Mouse (Mus musculus): ENCODE results near the gene Fras1. TPM values are rescaled to one million over a fixed set of nuclear protein-coding genes. Genes with fewer than 3 reads are reported as not detected.

Fras1 gene
- polyA plus RNA-seq, 1 experiment from 2014 or later: 17.0 TPM

- no peak for ATAC-seq
- Histone ChIP-seq H3K27ac (no peak overlapping the region), H3K27me3 (replicated peaks) (no peaks in the 10 kb centered on the region), H3K9me3 (no peaks in the 10 kb centered on the region), H3K9ac (no peak overlapping the region), H3K4me2 (replicated peaks) (no peak overlapping the region), H3K36me3 (no peaks in the 10 kb centered on the region), H3K4me1 (replicated peaks) (0 out of 2 replicates have a peak, but pooled peaks cover 13% of the 10 kb centered on the region), H3K4me3 (replicated peaks) (no peak overlapping the region)
- 43% methylated on average over 4 of the region's 4 CpGs for WGBS
Measured at GRCm38 (mm10) chr5:96457436-96457958, 83.7 kb downstream of the Fras1 start.

- 52% methylated on average over 4 of the region's 4 CpGs for WGBS
Measured at GRCm38 (mm10) chr5:96459605-96460004, 85.8 kb downstream of the Fras1 start.

GRCm38 (mm10) chr5:96462197-96462596 is 88.4 kb downstream of the Fras1 start:
- peak; percentile 59; the same call in 1 of the 2 replicates for ATAC-seq
- Histone ChIP-seq H3K9ac (no peak overlapping the region), H3K9me3 (no peaks in the 10 kb centered on the region), H3K4me3 (replicated peaks) (no peak overlapping the region), H3K36me3 (no peaks in the 10 kb centered on the region), H3K27me3 (replicated peaks) (no peaks in the 10 kb centered on the region), H3K4me1 (replicated peaks) (0 out of 2 replicates have a peak, but pooled peaks cover 4% of the 10 kb centered on the region), H3K4me2 (replicated peaks) (no peak overlapping the region), H3K27ac (no peak overlapping the region)
- whole genome bisulfite sequencing: 91% methylated on average over 2 of the region's 2 CpGs

More at GRCm38 (mm10) chr5:96459605-96460004, 85.8 kb downstream of the Fras1 start:
- Histone ChIP-seq H3K4me1 (replicated peaks) (0 out of 2 replicates have a peak, but pooled peaks cover 5% of the 10 kb centered on the region), H3K36me3 (no peaks in the 10 kb centered on the region), H3K27me3 (replicated peaks) (no peaks in the 10 kb centered on the region), H3K27ac (no peak overlapping the region), H3K9me3 (no peaks in the 10 kb centered on the region), H3K4me3 (replicated peaks) (no peak overlapping the region), H3K9ac (no peak overlapping the region), H3K4me2 (replicated peaks) (no peak overlapping the region)
- peak; percentile 38; the same call in 1 of the 2 replicates for ATAC-seq

- H3K4me3 ChIP-seq (replicated peaks): no peak overlapping the region
- no peaks in the 10 kb centered on the region for H3K36me3 ChIP-seq
- 0 out of 2 replicates have a peak, but pooled peaks cover 2% of the 10 kb centered on the region for H3K4me1 ChIP-seq (replicated peaks)
- no peaks in the 10 kb centered on the region for H3K27me3 ChIP-seq (replicated peaks)
- no peaks in the 10 kb centered on the region for H3K9me3 ChIP-seq
- 21% methylated on average over 7 of the region's 7 CpGs for WGBS
- no peak overlapping the region for H3K27ac ChIP-seq
- ATAC-seq: no peak
- H3K9ac ChIP-seq: no peak overlapping the region
- H3K4me2 ChIP-seq (replicated peaks): no peak overlapping the region
Measured at GRCm38 (mm10) chr5:96466461-96466860, 92.7 kb downstream of the Fras1 start.

GRCm38 (mm10) chr5:96471995-96472394 is 98.2 kb downstream of the Fras1 start:
- Histone ChIP-seq H3K4me3 (replicated peaks) (no peak overlapping the region), H3K9ac (no peak overlapping the region), H3K4me1 (replicated peaks) (no peaks in the 10 kb centered on the region), H3K27me3 (replicated peaks) (no peaks in the 10 kb centered on the region), H3K36me3 (no peaks in the 10 kb centered on the region), H3K4me2 (replicated peaks) (no peak overlapping the region), H3K27ac (no peak overlapping the region), H3K9me3 (no peaks in the 10 kb centered on the region)
- ATAC-seq: no peak
- 46% methylated on average over 3 of the region's 3 CpGs for WGBS

- H3K4me2 ChIP-seq (replicated peaks): no peak overlapping the region
- no peaks in the 10 kb centered on the region for H3K36me3 ChIP-seq
- no peak overlapping the region for H3K4me3 ChIP-seq (replicated peaks)
- ATAC-seq: no peak
- WGBS: 69% methylated on average over 3 of the region's 3 CpGs
- no peaks in the 10 kb centered on the region for H3K27me3 ChIP-seq (replicated peaks)
- H3K4me1 ChIP-seq (replicated peaks): no peaks in the 10 kb centered on the region
- H3K27ac ChIP-seq: no peak overlapping the region
- no peaks in the 10 kb centered on the region for H3K9me3 ChIP-seq
- no peak overlapping the region for H3K9ac ChIP-seq
Measured at GRCm38 (mm10) chr5:96475488-96475887, 101.7 kb downstream of the Fras1 start.

GRCm38 (mm10) chr5:96479003-96479402 is 105.2 kb downstream of the Fras1 start:
- Histone ChIP-seq H3K36me3 (no peaks in the 10 kb centered on the region), H3K27ac (no peak overlapping the region), H3K27me3 (replicated peaks) (no peaks in the 10 kb centered on the region), H3K9ac (no peak overlapping the region), H3K4me3 (replicated peaks) (no peak overlapping the region), H3K4me1 (replicated peaks) (no peaks in the 10 kb centered on the region), H3K9me3 (no peaks in the 10 kb centered on the region), H3K4me2 (replicated peaks) (no peak overlapping the region)
- no peak for ATAC-seq

- H3K27me3 ChIP-seq (replicated peaks): no peaks in the 10 kb centered on the region
- H3K27ac ChIP-seq: no peak overlapping the region
- 100% methylated on average over 2 of the region's 2 CpGs for WGBS
- no peaks in the 10 kb centered on the region for H3K9me3 ChIP-seq
- no peak overlapping the region for H3K9ac ChIP-seq
- no peak overlapping the region for H3K4me3 ChIP-seq (replicated peaks)
- no peaks in the 10 kb centered on the region for H3K36me3 ChIP-seq
- no peak for ATAC-seq
- H3K4me2 ChIP-seq (replicated peaks): no peak overlapping the region
- no peaks in the 10 kb centered on the region for H3K4me1 ChIP-seq (replicated peaks)
Measured at GRCm38 (mm10) chr5:96481159-96481558, 107.4 kb downstream of the Fras1 start.

GRCm38 (mm10) chr5:96482054-96482453 is 108.3 kb downstream of the Fras1 start:
- Histone ChIP-seq H3K4me3 (replicated peaks) (no peak overlapping the region), H3K27ac (no peak overlapping the region), H3K9ac (no peak overlapping the region), H3K36me3 (no peaks in the 10 kb centered on the region), H3K9me3 (no peaks in the 10 kb centered on the region), H3K27me3 (replicated peaks) (no peaks in the 10 kb centered on the region), H3K4me1 (replicated peaks) (no peaks in the 10 kb centered on the region), H3K4me2 (replicated peaks) (no peak overlapping the region)
- WGBS: 77% methylated on average over 4 of the region's 4 CpGs
- no peak for ATAC-seq

- Histone ChIP-seq H3K9ac (no peak overlapping the region), H3K36me3 (no peaks in the 10 kb centered on the region), H3K4me1 (replicated peaks) (no peaks in the 10 kb centered on the region), H3K9me3 (no peaks in the 10 kb centered on the region), H3K27ac (no peak overlapping the region), H3K27me3 (replicated peaks) (no peaks in the 10 kb centered on the region), H3K4me2 (replicated peaks) (no peak overlapping the region), H3K4me3 (replicated peaks) (no peak overlapping the region)
- no peak for ATAC-seq
- WGBS: 69% methylated on average over 1 of the region's 1 CpGs
Measured at GRCm38 (mm10) chr5:96492497-96492896, 118.7 kb downstream of the Fras1 start.

GRCm38 (mm10) chr5:96494502-96495292 is 120.9 kb downstream of the Fras1 start:
- no peak overlapping the region for H3K4me3 ChIP-seq (replicated peaks)
- WGBS: 90% methylated on average over 7 of the region's 7 CpGs
- no peaks in the 10 kb centered on the region for H3K36me3 ChIP-seq
- no peaks in the 10 kb centered on the region for H3K9me3 ChIP-seq
- no peak overlapping the region for H3K4me2 ChIP-seq (replicated peaks)
- H3K27me3 ChIP-seq (replicated peaks): no peaks in the 10 kb centered on the region
- no peak overlapping the region for H3K27ac ChIP-seq
- no peak overlapping the region for H3K9ac ChIP-seq
- ATAC-seq: no peak
- 0 out of 2 replicates have a peak, but pooled peaks cover 2% of the 10 kb centered on the region for H3K4me1 ChIP-seq (replicated peaks)

- H3K9ac ChIP-seq: no peak overlapping the region
- H3K4me1 ChIP-seq (replicated peaks): 0 out of 2 replicates have a peak, but pooled peaks cover 2% of the 10 kb centered on the region
- no peaks in the 10 kb centered on the region for H3K27me3 ChIP-seq (replicated peaks)
- H3K4me3 ChIP-seq (replicated peaks): no peak overlapping the region
- H3K9me3 ChIP-seq: no peaks in the 10 kb centered on the region
- H3K4me2 ChIP-seq (replicated peaks): no peak overlapping the region
- H3K27ac ChIP-seq: no peak overlapping the region
- H3K36me3 ChIP-seq: no peaks in the 10 kb centered on the region
- no peak for ATAC-seq
- WGBS: 60% methylated on average over 2 of the region's 2 CpGs
Measured at GRCm38 (mm10) chr5:96498083-96498482, 124.3 kb downstream of the Fras1 start.

- H3K9me3 ChIP-seq: no peaks in the 10 kb centered on the region
- no peak overlapping the region for H3K9ac ChIP-seq
- ATAC-seq: no peak
- WGBS: 77% methylated on average over 4 of the region's 4 CpGs
- no peak overlapping the region for H3K27ac ChIP-seq
- no peaks in the 10 kb centered on the region for H3K27me3 ChIP-seq (replicated peaks)
- no peak overlapping the region for H3K4me2 ChIP-seq (replicated peaks)
- H3K4me3 ChIP-seq (replicated peaks): no peak overlapping the region
- H3K4me1 ChIP-seq (replicated peaks): 0 out of 2 replicates have a peak, but pooled peaks cover 2% of the 10 kb centered on the region
- H3K36me3 ChIP-seq: no peaks in the 10 kb centered on the region
Measured at GRCm38 (mm10) chr5:96501783-96502182, 128.0 kb downstream of the Fras1 start.

Measured in intestine, embryonic 15.5 days (tissue).